Mouse (Mus musculus): ENCODE results near the gene 2610528J11Rik.

DNA sequence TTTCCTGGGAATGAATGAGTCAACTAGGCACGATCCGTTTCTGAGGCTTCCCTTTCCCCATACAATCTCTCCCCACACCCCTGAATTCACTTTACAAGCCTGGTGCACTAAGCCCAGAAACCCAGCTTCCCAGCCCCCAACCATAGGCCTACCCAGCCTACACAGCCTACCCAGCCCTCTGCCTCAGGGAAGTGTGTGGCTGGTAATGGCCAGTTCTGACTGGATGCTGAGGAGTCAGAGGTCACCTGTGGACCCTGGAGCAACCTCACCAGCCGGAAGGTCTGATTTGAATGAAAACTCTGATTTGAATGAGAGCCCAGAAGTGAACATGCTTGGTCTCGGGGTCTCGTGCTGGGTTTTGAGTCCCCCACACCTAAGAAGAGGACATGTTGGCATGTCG lies 921 bp downstream of the 2610528J11Rik start:
- TF ChIP-seq USF1 (IDR thresholded peaks at IDR 0.05; ENCODE audit: low read depth, low read length) (no peak), CTCF (conservative IDR thresholded peaks at IDR 0.05 in 1 of 2, IDR thresholded peaks at IDR 0.05 in 1 of 2; ENCODE audit: low read depth in 2 of 2, low read length in 2 of 2) (no peak), UBTF (IDR thresholded peaks at IDR 0.05; ENCODE audit: low read depth, low read length) (no peak), GABPA (IDR thresholded peaks at IDR 0.05; ENCODE audit: insufficient replicate concordance, low read depth, low read length) (no peak), TBP (conservative IDR thresholded peaks at IDR 0.05; ENCODE audit: low read depth, low read length) (no peak)
